Mouse (Mus musculus): ENCODE data around the gene Nfix.

DNA sequence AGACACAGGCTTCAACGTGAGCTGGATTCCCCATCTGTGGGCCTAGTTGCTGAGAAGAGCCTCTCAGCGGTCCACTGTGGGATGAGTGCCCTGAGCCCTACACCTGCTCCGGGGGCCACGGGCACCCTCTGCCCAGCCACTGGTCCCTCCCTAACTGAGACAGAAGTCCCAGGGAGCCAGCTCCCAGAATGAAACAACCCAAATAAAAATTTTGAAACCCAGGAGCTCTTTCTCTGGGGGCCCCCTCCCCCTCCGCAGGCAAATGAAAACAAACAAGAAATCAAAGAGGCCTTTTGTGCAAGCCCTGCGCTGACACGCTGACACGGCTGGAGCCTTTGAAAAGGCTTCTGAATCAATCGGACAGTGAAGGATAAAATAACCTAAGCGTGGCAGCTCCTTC is 34.5 kb downstream of the Nfix start:
- TF ChIP-seq CTCF (IDR thresholded peaks at IDR 0.05; ENCODE audit: borderline replicate concordance, extremely low read depth, insufficient read depth, insufficient read length) (no peak), POLR2A (IDR thresholded peaks at IDR 0.05; ENCODE audit: borderline replicate concordance, extremely low read depth, insufficient read depth, insufficient read length, poor library complexity, severe bottlenecking) (no peak)

All from brain, embryonic 14.5 days (tissue).